ENCODE assay signal across 15 mouse cellular contexts in genomic region chr1:151737146-151737545, GRCm38 (mm10). TPM values are rescaled to one million over a fixed set of nuclear protein-coding genes. Genes with fewer than 3 reads are reported as not detected.
A peak's percentile ranks its signal among the peaks of the same experiment; 100 is the strongest.
DNase-seq lines count a peak whose midpoint lies in the region.
"Had no signal": no experiment of that assay in that cellular context is flagged by ENCODE, and none has a peak within 500 bp of the region (broad histone marks: within the 10 kb centered on the region; RNA-seq: fewer than 3 reads in every experiment).

No protein-coding gene starts in this region.

- DNase-seq in ES-CJ7 (ENCODE audit: low read depth, low spot score) (peak; percentile 64), R1 (ENCODE audit: low read depth, low spot score) (peak; percentile 28)
- peak; percentile 66 for DNase-seq in fat pad, adult 2 months (ENCODE audit: extremely low read depth, low read depth, low spot score)
- DNase-seq in layer of hippocampus, adult 8-10 months (ENCODE audit: low spot score in 2 of 2) = no peak
- DNase-seq in gastrocnemius, postnatal 10 days = no peak
- DNase-seq: adrenal gland, adult 2 months; adrenal gland, postnatal 10 days; adrenal gland, postnatal 25 days; cerebellum, adult 11 months; cerebellum, adult 18-20 months; cerebellum, adult 8-10 months; cerebellum, adult 9-11 months; cerebellum, postnatal 14 days; cerebellum, postnatal 36 days; embryo, embryonic 11 days had no signal

RNA-seq across cellular contexts. Expression of gene Edem3, which starts 18.0 kb away (rescaled TPM):
- 10 to 100 TPM; 35.0 to 40.3 (median 36.6) TPM for total RNA-seq in layer of hippocampus, adult 8-10 months (2022)
- 10 to 100 TPM; 29.8 to 31.0 TPM for total RNA-seq in gastrocnemius, postnatal 10 days (2021)

Comparison
In these comparisons a context has a peak if more than half of its experiments do, and no peak if none do; other contexts are left out.
1. DNase-seq: peak in ES-CJ7 (single experiment), R1 (single experiment) and fat pad, adult 2 months (single experiment); none in layer of hippocampus, adult 8-10 months (0 of 2) and gastrocnemius, postnatal 10 days (single experiment).